Mouse (Mus musculus): Measurements from ENCODE around the gene Tmprss11c.
A peak's percentile ranks its signal among the peaks of the same experiment; 100 is the strongest.
"Not testable (repeated sequence)": the region's sequence is repeated elsewhere in the genome, so short reads cannot be mapped to it uniquely, and the experiment has no call there.

Gene Tmprss11c

GRCm38 (mm10) chr5:86289208-86289607, at the start of gene Tmprss11c:
Tmprss11c (minus strand) TSS chr5:86289308.
- no peak for DNase-seq (ENCODE audit: low spot score in 2 of 2)

GRCm38 (mm10) chr5:86318018-86318956, 29.2 kb upstream of the Tmprss11c start:
- not testable (repeated sequence) for DNase-seq (ENCODE audit: low spot score in 2 of 2)

DNA sequence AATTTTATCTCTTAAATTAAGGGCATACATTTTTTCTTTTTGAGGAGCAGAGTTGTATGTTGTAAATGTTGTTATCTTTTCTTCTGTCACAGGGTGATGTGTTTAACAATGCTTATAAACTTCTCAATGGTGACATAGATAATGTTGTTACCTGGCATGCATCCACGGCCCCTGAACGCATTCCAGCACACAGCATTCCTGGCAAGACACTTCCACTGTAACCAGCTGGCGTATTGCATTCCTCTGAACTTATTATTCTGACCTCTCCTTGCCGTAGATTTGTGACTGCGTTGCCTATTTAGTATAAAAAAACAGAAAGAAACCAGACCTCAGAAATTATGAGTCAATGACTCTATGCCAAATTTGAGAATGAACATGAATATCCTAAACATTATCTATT, 17.0 kb upstream of the Tmprss11c start:
- no peak for DNase-seq (ENCODE audit: low spot score in 2 of 2)

- no peak for DNase-seq (ENCODE audit: low spot score in 2 of 2)
These were observed 14.8 kb upstream of the Tmprss11c start for GRCm38 (mm10) chr5:86303877-86304276.

GRCm38 (mm10) chr5:86246559-86246958, 42.5 kb downstream of the Tmprss11c start:
- peak in 1 of 2 experiments; percentile 2 for DNase-seq (ENCODE audit: low spot score in 2 of 2)

- DNase-seq (ENCODE audit: low spot score in 2 of 2) = no peak
These were observed 44.2 kb downstream of the Tmprss11c start for GRCm38 (mm10) chr5:86244880-86245279.

DNA sequence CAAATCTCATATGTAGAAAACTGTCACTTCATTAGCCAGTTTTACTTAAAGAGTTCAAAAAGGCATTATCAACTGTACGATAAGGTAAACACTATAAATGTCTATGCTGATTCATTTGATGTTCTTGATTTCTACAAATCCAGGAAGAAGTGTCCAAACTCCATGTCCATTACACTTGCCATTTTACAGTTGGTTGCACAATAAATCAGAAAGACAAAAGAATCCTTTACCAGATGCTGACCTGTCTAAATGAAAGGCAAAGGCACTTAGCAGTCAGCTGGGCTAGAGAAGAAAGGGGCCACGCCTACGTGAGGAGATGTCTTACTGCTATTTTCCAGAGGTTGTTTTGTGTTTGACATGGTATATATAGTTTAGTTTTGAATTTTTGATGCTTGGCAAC, 44.8 kb downstream of the Tmprss11c start:
- DNase-seq (ENCODE audit: low spot score in 2 of 2) = no peak

DNA sequence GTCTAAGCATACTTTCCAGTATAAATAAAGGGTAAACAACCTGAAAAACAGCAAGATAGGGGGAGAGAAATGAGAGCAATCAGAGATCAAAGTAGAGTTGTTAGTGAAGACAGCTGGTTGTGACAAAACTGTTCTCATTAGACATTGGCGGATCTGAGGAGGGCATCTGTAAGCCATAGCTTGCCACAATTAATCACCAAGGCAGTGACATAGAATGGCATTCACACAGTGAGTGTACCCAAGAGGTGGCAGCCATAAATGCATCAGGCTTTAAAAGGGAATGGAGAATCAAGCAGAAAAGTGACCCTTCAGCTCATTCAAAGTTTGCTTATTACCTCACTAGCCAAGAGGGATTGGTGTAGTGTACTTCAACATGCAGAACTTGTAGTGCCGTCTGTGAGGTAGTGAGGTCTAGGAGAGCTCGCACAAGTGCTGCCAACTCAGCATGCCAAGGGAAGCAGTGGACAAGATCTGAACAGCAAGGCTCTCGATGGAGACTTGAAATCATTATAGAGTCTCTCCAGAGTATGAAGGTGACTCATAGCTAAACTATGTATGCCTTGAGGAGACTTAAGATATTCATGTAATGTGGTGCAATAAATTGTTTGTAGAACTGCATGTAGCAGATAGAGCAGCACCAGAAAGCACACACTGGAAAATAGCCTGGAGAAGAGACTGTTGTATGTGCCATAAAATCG, 61.8 kb downstream of the Tmprss11c start:
- no peak for DNase-seq (ENCODE audit: low spot score in 2 of 2)

GRCm38 (mm10) chr5:86197801-86198200, 91.3 kb downstream of the Tmprss11c start, which contains the start of gene Gnrhr:
Gnrhr (minus strand) TSS chr5:86197901.
- no peak for DNase-seq (ENCODE audit: low spot score in 2 of 2)

DNA sequence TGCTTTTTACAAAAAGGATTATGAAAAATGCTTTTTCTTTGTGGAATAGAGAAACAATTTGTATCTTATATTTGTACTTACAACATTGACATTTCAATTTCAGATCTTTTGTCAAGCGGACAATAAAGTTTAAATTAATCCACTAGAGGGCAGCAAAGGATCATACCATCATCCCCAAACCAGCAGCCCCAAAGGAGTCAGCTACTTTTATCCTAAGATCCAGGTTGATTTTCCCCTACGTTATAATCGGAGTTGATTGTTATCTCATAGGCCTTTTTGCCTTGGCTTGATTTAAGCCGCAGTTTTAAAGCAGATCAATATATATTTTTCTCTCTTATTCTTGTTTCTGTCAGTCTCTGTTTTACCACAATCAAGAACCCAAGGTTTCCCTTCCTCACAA, 97.8 kb downstream of the Tmprss11c start:
- no peak for DNase-seq (ENCODE audit: low spot score in 2 of 2)

GRCm38 (mm10) chr5:86190770-86191169, 98.3 kb downstream of the Tmprss11c start:
- no peak for DNase-seq (ENCODE audit: low spot score in 2 of 2)

DNA sequence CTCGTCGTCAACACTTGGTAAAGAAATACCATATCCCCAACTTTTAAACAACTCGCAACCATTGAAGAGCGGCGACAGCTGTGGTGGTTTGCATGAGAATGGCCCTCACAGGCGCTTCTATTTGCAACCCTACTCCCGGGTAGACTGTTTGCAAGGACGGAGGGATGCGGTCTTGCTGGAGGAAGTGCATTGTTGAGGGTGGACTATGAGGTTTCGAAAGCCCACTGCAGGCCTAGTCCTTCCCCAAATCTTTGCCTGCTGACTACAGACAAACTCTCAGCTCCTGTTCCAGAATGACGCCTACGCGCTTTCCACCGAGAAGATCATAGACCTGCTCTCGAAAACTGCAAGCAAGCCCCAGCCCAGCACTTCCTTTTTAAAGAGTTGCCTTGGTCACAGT, 98.8 kb downstream of the Tmprss11c start:
- no peak for DNase-seq (ENCODE audit: low spot score in 2 of 2)

- no peak for DNase-seq (ENCODE audit: low spot score in 2 of 2)
These were observed 101.7 kb downstream of the Tmprss11c start for GRCm38 (mm10) chr5:86187441-86187840.
